Mouse (Mus musculus) thymus, adult 2 months (tissue): Measurements from ENCODE around the gene Gm128. TPM values are rescaled to one million over a fixed set of nuclear protein-coding genes. Genes with fewer than 3 reads are reported as not detected.

ENCODE experiments used
- DNase-seq: peaks from one replicate; pipeline ENCODE4 v3.0.0; 2021
- H3K27ac ChIP-seq: fragments of 200-500 bp; 2 replicates; pipeline ENCODE4 v1.5.1; 2012; ENCODE audit warnings: low read length, control low read depth; ENCODE audit not compliant: control insufficient read depth, insufficient read depth
- H3K27me3 ChIP-seq: fragments of 200-500 bp; 2 replicates; pipeline ENCODE4 v1.6.1; 2012; ENCODE audit warnings: mild to moderate bottlenecking, low read length, moderate library complexity, mixed read lengths; ENCODE audit not compliant: control insufficient read depth, insufficient read depth
- H3K36me3 ChIP-seq: fragments of 200-500 bp; 2 replicates; pipeline ENCODE4 v1.6.1; 2012; ENCODE audit warnings: mild to moderate bottlenecking, low read length, moderate library complexity; ENCODE audit not compliant: control insufficient read depth, insufficient read depth
- H3K4me1 ChIP-seq: fragments of 200-500 bp; replicated peaks from 2 replicates; pipeline ENCODE4 v1.6.1; 2012; ENCODE audit warnings: low read length; ENCODE audit not compliant: control insufficient read depth, insufficient read depth
- H3K4me3 ChIP-seq: fragments of 200-500 bp; 2 replicates; pipeline ENCODE4 v1.5.1; 2012; ENCODE audit warnings: mild to moderate bottlenecking, low read length, control low read depth, moderate library complexity; ENCODE audit not compliant: control insufficient read depth, insufficient read depth
- CTCF ChIP-seq: fragments of 200-500 bp; IDR thresholded peaks from 2 replicates; pipeline ENCODE4 v1.5.1; 2012; ENCODE audit warnings: mild to moderate bottlenecking, control low read depth, low read length, moderate library complexity, borderline replicate concordance; ENCODE audit not compliant: control insufficient read depth, poor library complexity, insufficient read depth; ENCODE audit errors: extremely low read depth
- POLR2A ChIP-seq: fragments of 200-500 bp; IDR thresholded peaks from 2 replicates; pipeline ENCODE4 v1.6.1; 2012; ENCODE audit warnings: mild to moderate bottlenecking, low read length, control low read depth, moderate library complexity; ENCODE audit not compliant: control insufficient read depth, poor library complexity, insufficient read depth; ENCODE audit errors: extremely low read depth
- WGBS: fragments of 180-500 bp; shearing (Covaris S2); methylation state at CpG from one replicate; pipeline ENCODE4 v1.1.7; 2018; 5-methylcytosine and 5-hydroxymethylcytosine counted together
- polyA plus RNA-seq: library from polyadenylated mRNA; depleted of rRNA; stranded (reverse); fragments of >200 nt; gene quantifications from 2 replicates; pipeline ENCODE4 v1.2.3, GENCODE M21; 2012

Gene Gm128
- polyA plus RNA-seq, 1 experiment = 0.30 TPM

- H3K4me3 ChIP-seq = no peak overlapping the region
- peaks cover 2% of the 10 kb centered on the region; the same call in 1 of the 2 replicates for H3K4me1 ChIP-seq
- WGBS = 97% methylated on average over 5 of the region's 5 CpGs
- no peak overlapping the region for H3K27ac ChIP-seq
- H3K27me3 ChIP-seq = no peaks in the 10 kb centered on the region
- no peaks in the 10 kb centered on the region for H3K36me3 ChIP-seq
- no peak for DNase-seq
- TF ChIP-seq POLR2A = no peak
- no peak for TF ChIP-seq CTCF
These were observed 32.1 kb upstream of the Gm128 start for GRCm38 (mm10) chr3:95273471-95273870.

GRCm38 (mm10) chr3:95270766-95271364 is 29.5 kb upstream of the Gm128 start:
- no peak for TF ChIP-seq CTCF
- TF ChIP-seq POLR2A = no peak

GRCm38 (mm10) chr3:95269789-95270188 is 28.4 kb upstream of the Gm128 start:
- H3K36me3 ChIP-seq = no peaks in the 10 kb centered on the region
- no peaks in the 10 kb centered on the region for H3K4me1 ChIP-seq
- H3K4me3 ChIP-seq = no peak overlapping the region
- no peaks in the 10 kb centered on the region for H3K27me3 ChIP-seq
- no peak overlapping the region for H3K27ac ChIP-seq
- no peak for DNase-seq
- TF ChIP-seq POLR2A (no peak), CTCF (no peak)
- WGBS = 96% methylated on average over 5 of the region's 5 CpGs

More at GRCm38 (mm10) chr3:95270766-95271364, 29.5 kb upstream of the Gm128 start:
- H3K27me3 ChIP-seq = no peaks in the 10 kb centered on the region
- no peak overlapping the region for H3K4me3 ChIP-seq
- H3K27ac ChIP-seq = no peak overlapping the region
- H3K36me3 ChIP-seq = no peaks in the 10 kb centered on the region
- H3K4me1 ChIP-seq = no peaks in the 10 kb centered on the region
- no peak for DNase-seq
- 96% methylated on average over 12 of the region's 12 CpGs for WGBS

- TF ChIP-seq CTCF (no peak), POLR2A (no peak)
- H3K4me1 ChIP-seq = no peaks in the 10 kb centered on the region
- DNase-seq = no peak
- no peak overlapping the region for H3K4me3 ChIP-seq
- no peaks in the 10 kb centered on the region for H3K27me3 ChIP-seq
- H3K27ac ChIP-seq = no peak overlapping the region
- no peaks in the 10 kb centered on the region for H3K36me3 ChIP-seq
These were observed 26.5 kb upstream of the Gm128 start for GRCm38 (mm10) chr3:95267855-95268254.

- 98% methylated on average over 3 of the region's 3 CpGs for WGBS
- no peaks in the 10 kb centered on the region for H3K4me1 ChIP-seq
- H3K27ac ChIP-seq = no peak overlapping the region
- no peaks in the 10 kb centered on the region for H3K27me3 ChIP-seq
- H3K4me3 ChIP-seq = no peak overlapping the region
- DNase-seq = no peak
- TF ChIP-seq POLR2A (no peak), CTCF (no peak)
- H3K36me3 ChIP-seq = no peaks in the 10 kb centered on the region
These were observed 24.7 kb upstream of the Gm128 start for GRCm38 (mm10) chr3:95266052-95266451.

- Histone ChIP-seq H3K4me1 (no peaks in the 10 kb centered on the region), H3K27me3 (no peaks in the 10 kb centered on the region), H3K27ac (no peak overlapping the region), H3K36me3 (no peaks in the 10 kb centered on the region), H3K4me3 (no peak overlapping the region)
- no peak for TF ChIP-seq POLR2A
- TF ChIP-seq CTCF = no peak
- DNase-seq = no peak
- WGBS = 96% methylated on average over 1 of the region's 1 CpGs
These were observed 23.3 kb upstream of the Gm128 start for GRCm38 (mm10) chr3:95264724-95265123.
